Mouse (Mus musculus): ENCODE data around the gene Olfr10. TPM values are rescaled to one million over a fixed set of nuclear protein-coding genes. Genes with fewer than 3 reads are reported as not detected.

Olfr10 gene
- polyA plus RNA-seq (2015; fragmentation: Nextera tagmentation; extraction: Ambion mirVana): not detected in 2 replicates

DNA sequence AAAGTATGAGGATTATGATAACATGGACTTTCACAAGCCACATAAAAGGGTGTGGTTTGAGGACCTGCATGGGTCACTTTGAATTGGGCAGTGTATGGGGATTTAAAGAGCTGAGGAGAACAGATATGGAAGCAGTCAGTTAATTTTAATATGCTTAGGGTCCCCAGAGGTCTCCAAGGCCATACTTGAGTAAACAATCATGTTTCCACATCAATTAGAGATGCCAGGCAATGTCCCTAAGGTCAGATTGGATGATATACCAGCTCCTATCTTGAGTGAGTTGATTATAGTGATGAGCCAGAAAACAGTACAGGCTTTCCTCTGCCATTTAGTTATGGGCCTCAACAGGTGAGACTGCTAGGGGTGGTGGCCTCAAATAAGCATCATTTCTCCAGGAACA is at the start of gene Olfr10:
TSS of gene Olfr10 (plus strand) at position 301 of the 400 bp plus-strand sequence.
- H3K4me2 ChIP-seq (replicated peaks): no peak within 1 kb of the TSS
- no peak for ATAC-seq (ENCODE audit: low FRiP score, low read depth)
- no peaks in the 10 kb centered on the region for H3K27me3 ChIP-seq
- H3K36me3 ChIP-seq: no peaks in the 10 kb centered on the region
- no peaks in the 10 kb centered on the region for H3K9me3 ChIP-seq
- no peak within 1 kb of the TSS for H3K27ac ChIP-seq
- no peak within 1 kb of the TSS for H3K4me3 ChIP-seq
- H3K4me1 ChIP-seq: no peaks in the 10 kb centered on the region
- no peak within 1 kb of the TSS for H3K9ac ChIP-seq

DNA sequence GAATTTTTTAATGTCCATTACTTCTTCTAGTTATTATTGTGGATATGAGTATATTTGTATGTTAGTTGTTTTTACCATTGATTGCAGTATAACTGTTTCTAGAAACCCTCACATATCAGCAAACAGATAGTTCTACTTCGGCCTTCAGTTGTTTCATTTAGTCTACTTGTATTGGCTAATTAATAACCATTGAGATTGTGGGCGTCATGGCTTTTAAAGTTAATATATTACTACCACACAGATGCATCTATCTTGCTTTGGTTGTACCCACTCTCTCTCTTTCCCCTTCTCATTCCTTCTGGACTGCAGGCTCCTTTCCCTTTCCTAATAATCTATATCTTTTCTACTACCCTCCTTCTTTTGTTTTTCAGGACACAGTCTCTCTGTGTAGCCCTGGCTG is 45.2 kb upstream of the Olfr10 start:
- 81% methylated on average over 2 of the region's 2 CpGs for WGBS
- no peak for ATAC-seq (ENCODE audit: low FRiP score, low read depth)
- Histone ChIP-seq H3K4me1 (no peaks in the 10 kb centered on the region), H3K9me3 (no peaks in the 10 kb centered on the region), H3K27me3 (no peaks in the 10 kb centered on the region), H3K9ac (no peak overlapping the region), H3K4me2 (replicated peaks) (no peak overlapping the region), H3K36me3 (peaks cover 75% of the 10 kb centered on the region), H3K27ac (no peak overlapping the region), H3K4me3 (no peak overlapping the region)

GRCm38 (mm10) chr11:49259829-49260228 is 44.7 kb upstream of the Olfr10 start:
- Histone ChIP-seq H3K4me1 (no peaks in the 10 kb centered on the region), H3K36me3 (peaks cover 75% of the 10 kb centered on the region)
- 78% methylated on average over 1 of the region's 1 CpGs for whole genome bisulfite sequencing

GRCm38 (mm10) chr11:49260598-49261312 is 43.8 kb upstream of the Olfr10 start:
- Histone ChIP-seq H3K4me3 (no peak overlapping the region), H3K4me1 (no peaks in the 10 kb centered on the region), H3K27me3 (no peaks in the 10 kb centered on the region), H3K9me3 (no peaks in the 10 kb centered on the region), H3K27ac (no peak overlapping the region), H3K4me2 (replicated peaks) (no peak overlapping the region), H3K36me3 (peaks cover 75% of the 10 kb centered on the region), H3K9ac (no peak overlapping the region)
- 96% methylated on average over 21 of the region's 21 CpGs for WGBS
- no peak for ATAC-seq (ENCODE audit: low FRiP score, low read depth)

More at GRCm38 (mm10) chr11:49259829-49260228, 44.7 kb upstream of the Olfr10 start:
- ATAC-seq (ENCODE audit: low FRiP score, low read depth): no peak
- H3K4me3 ChIP-seq: no peak overlapping the region
- H3K9me3 ChIP-seq: no peaks in the 10 kb centered on the region
- H3K9ac ChIP-seq: no peak overlapping the region
- no peak overlapping the region for H3K27ac ChIP-seq
- no peaks in the 10 kb centered on the region for H3K27me3 ChIP-seq
- H3K4me2 ChIP-seq (replicated peaks): no peak overlapping the region

GRCm38 (mm10) chr11:49261313-49261855 is 43.2 kb upstream of the Olfr10 start:
- Histone ChIP-seq H3K9me3 (no peaks in the 10 kb centered on the region), H3K4me3 (no peak overlapping the region), H3K9ac (no peak overlapping the region), H3K4me2 (replicated peaks) (no peak overlapping the region), H3K36me3 (peaks cover 71% of the 10 kb centered on the region), H3K4me1 (no peaks in the 10 kb centered on the region), H3K27ac (no peak overlapping the region), H3K27me3 (no peaks in the 10 kb centered on the region)
- WGBS: 94% methylated on average over 14 of the region's 14 CpGs
- no peak for ATAC-seq (ENCODE audit: low FRiP score, low read depth)

DNA sequence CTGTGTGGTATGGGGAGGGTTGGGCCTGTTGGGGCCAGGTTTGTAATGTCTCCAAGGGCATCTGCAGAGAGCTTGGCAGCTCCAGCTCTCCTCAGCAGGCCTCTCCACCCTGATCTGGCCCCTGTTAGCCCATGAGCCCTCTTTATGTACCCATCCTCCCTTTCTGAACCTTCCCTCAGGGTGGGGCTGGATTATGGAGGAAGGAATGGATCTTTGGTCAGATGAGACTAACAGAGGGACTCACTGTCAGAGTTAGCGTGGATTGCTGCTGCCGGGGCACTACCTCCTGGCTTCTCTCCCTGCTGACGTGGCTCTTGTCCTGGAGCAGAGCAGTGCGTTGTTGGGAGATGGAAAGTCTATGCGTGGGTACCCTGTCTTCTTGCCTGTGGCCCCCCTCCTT is 42.3 kb upstream of the Olfr10 start:
- H3K9ac ChIP-seq: no peak overlapping the region; the same call in 1 of the 2 replicates
- 99% methylated on average over 5 of the region's 5 CpGs for WGBS
- H3K4me3 ChIP-seq: no peak overlapping the region
- H3K36me3 ChIP-seq: peaks cover 63% of the 10 kb centered on the region
- no peaks in the 10 kb centered on the region for H3K27me3 ChIP-seq
- no peak overlapping the region for H3K27ac ChIP-seq
- no peak overlapping the region for H3K4me2 ChIP-seq (replicated peaks)
- ATAC-seq (ENCODE audit: low FRiP score, low read depth): no peak
- H3K4me1 ChIP-seq: no peaks in the 10 kb centered on the region
- H3K9me3 ChIP-seq: no peaks in the 10 kb centered on the region

GRCm38 (mm10) chr11:49263149-49263548 is 41.4 kb upstream of the Olfr10 start:
- no peak overlapping the region for H3K9ac ChIP-seq
- no peak for ATAC-seq (ENCODE audit: low FRiP score, low read depth)
- H3K4me2 ChIP-seq (replicated peaks): no peak overlapping the region
- no peak overlapping the region for H3K4me3 ChIP-seq
- H3K9me3 ChIP-seq: no peaks in the 10 kb centered on the region
- H3K4me1 ChIP-seq: no peaks in the 10 kb centered on the region
- no peak overlapping the region for H3K27ac ChIP-seq
- peaks cover 61% of the 10 kb centered on the region for H3K36me3 ChIP-seq
- H3K27me3 ChIP-seq: no peaks in the 10 kb centered on the region
- WGBS: 89% methylated on average over 6 of the region's 6 CpGs

- Histone ChIP-seq H3K9me3 (no peaks in the 10 kb centered on the region), H3K4me1 (no peaks in the 10 kb centered on the region), H3K27ac (no peak overlapping the region; the same call in 1 of the 2 replicates), H3K4me2 (replicated peaks) (no peak overlapping the region), H3K36me3 (peaks cover 54% of the 10 kb centered on the region), H3K27me3 (no peaks in the 10 kb centered on the region), H3K9ac (no peak overlapping the region), H3K4me3 (no peak overlapping the region)
- ATAC-seq (ENCODE audit: low FRiP score, low read depth): no peak
- WGBS: 92% methylated on average over 7 of the region's 7 CpGs
These were observed 40.5 kb upstream of the Olfr10 start for GRCm38 (mm10) chr11:49264081-49264480.

DNA sequence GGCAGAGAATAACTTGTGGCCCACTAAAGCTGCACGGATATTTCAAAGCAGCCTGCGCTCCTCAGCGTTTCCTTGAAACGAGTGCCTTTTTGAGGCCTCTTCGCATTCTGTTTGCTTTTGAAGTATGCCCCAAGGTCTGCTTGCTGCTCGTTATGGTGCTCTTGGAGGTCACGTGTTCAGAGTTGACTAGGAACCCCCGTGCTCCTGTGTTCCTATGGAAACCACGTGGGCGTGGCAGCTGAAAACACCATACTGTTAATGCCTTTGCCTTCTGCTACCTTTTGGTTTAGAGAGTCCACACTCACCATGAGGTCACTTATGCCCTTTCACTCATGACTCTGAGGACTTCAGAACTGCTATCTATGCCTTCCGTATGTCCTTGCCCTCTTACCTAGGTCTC is 39.9 kb upstream of the Olfr10 start:
- Histone ChIP-seq H3K9ac (no peak overlapping the region), H3K4me1 (no peaks in the 10 kb centered on the region), H3K4me2 (replicated peaks) (no peak overlapping the region), H3K27me3 (no peaks in the 10 kb centered on the region), H3K27ac (no peak overlapping the region), H3K9me3 (no peaks in the 10 kb centered on the region), H3K4me3 (no peak overlapping the region), H3K36me3 (peaks cover 52% of the 10 kb centered on the region)
- WGBS: 72% methylated on average over 11 of the region's 11 CpGs
- ATAC-seq (ENCODE audit: low FRiP score, low read depth): no peak

DNA sequence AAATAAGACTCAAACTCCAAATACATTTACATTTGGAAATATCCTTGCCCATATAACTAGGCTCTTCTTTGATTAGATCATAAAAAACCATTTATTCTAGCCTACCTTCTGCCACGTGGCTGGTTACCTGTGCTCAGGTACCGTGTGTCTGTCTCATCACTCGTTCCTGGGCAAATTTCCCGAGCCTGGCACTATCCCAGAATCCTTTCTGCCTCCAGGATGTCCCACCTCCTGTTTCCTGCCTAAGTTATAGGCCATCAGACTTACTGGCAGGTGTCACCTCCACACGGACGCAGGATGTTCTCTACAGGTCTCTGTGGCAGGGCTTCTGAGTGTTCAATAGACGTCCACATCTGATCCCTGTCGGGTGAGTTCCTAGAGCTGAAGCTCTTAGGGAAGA is 39.4 kb upstream of the Olfr10 start:
- peaks cover 48% of the 10 kb centered on the region for H3K36me3 ChIP-seq
- H3K9me3 ChIP-seq: no peaks in the 10 kb centered on the region
- no peak overlapping the region for H3K27ac ChIP-seq
- no peak overlapping the region for H3K9ac ChIP-seq
- no peaks in the 10 kb centered on the region for H3K4me1 ChIP-seq
- ATAC-seq (ENCODE audit: low FRiP score, low read depth): no peak
- no peak overlapping the region for H3K4me3 ChIP-seq
- H3K27me3 ChIP-seq: no peaks in the 10 kb centered on the region
- no peak overlapping the region for H3K4me2 ChIP-seq (replicated peaks)
- 90% methylated on average over 8 of the region's 8 CpGs for WGBS

GRCm38 (mm10) chr11:49266671-49267070 is 37.9 kb upstream of the Olfr10 start:
- Histone ChIP-seq H3K36me3 (peaks cover 32% of the 10 kb centered on the region), H3K9ac (no peak overlapping the region)

GRCm38 (mm10) chr11:49267316-49267715 is 37.2 kb upstream of the Olfr10 start:
- Histone ChIP-seq H3K9me3 (no peaks in the 10 kb centered on the region), H3K27ac (no peak overlapping the region), H3K9ac (no peak overlapping the region), H3K27me3 (no peaks in the 10 kb centered on the region), H3K4me2 (replicated peaks) (no peak overlapping the region), H3K36me3 (peaks cover 25% of the 10 kb centered on the region), H3K4me1 (no peaks in the 10 kb centered on the region), H3K4me3 (no peak overlapping the region)
- ATAC-seq (ENCODE audit: low FRiP score, low read depth): no peak
- whole genome bisulfite sequencing: 92% methylated on average over 10 of the region's 10 CpGs

More at GRCm38 (mm10) chr11:49266671-49267070, 37.9 kb upstream of the Olfr10 start:
- Histone ChIP-seq H3K27ac (no peak overlapping the region), H3K27me3 (no peaks in the 10 kb centered on the region), H3K4me2 (replicated peaks) (no peak overlapping the region), H3K9me3 (no peaks in the 10 kb centered on the region), H3K4me1 (no peaks in the 10 kb centered on the region), H3K4me3 (no peak overlapping the region)
- ATAC-seq (ENCODE audit: low FRiP score, low read depth): no peak
- WGBS: 85% methylated on average over 6 of the region's 6 CpGs

Measured in limb, embryonic 13.5 days (tissue).